Mouse (Mus musculus) hindbrain, postnatal 0 days (tissue): ENCODE data around the gene Snrnp40. TPM values are rescaled to one million over a fixed set of nuclear protein-coding genes. Genes with fewer than 3 reads are reported as not detected.

Experiments used
- ATAC-seq: fragments of 200-750 bp; cut with Nextera tagmentation; 2 replicates; pipeline ENCODE4 v1.8.0; 2017; ENCODE audit warnings: mild to moderate bottlenecking, moderate TSS enrichment, moderate library complexity
- DNase-seq: peaks from one replicate; pipeline ENCODE4 v3.0.0-alpha.2; 2015; ENCODE audit warnings: low spot score
- H3K27ac ChIP-seq: fragments of 300-500 bp; sonication (generic); 2 replicates; pipeline ENCODE4 v1.5.1; 2014; ENCODE audit warnings: mild to moderate bottlenecking
- H3K27me3 ChIP-seq: fragments of 300-500 bp; sonication (generic); 2 replicates; pipeline ENCODE4 v1.6.1; 2014; ENCODE audit warnings: low read length, mixed read lengths; ENCODE audit not compliant: insufficient read depth
- H3K36me3 ChIP-seq: fragments of 300-500 bp; sonication (generic); 2 replicates; pipeline ENCODE4 v1.6.1; 2014; ENCODE audit warnings: low read length, mixed read lengths; ENCODE audit not compliant: insufficient read depth
- H3K4me1 ChIP-seq: fragments of 300-500 bp; sonication (generic); 2 replicates; pipeline ENCODE4 v1.6.1; 2014; ENCODE audit warnings: antibody characterized with exemption, low read length, mixed read lengths; ENCODE audit not compliant: insufficient read depth
- H3K4me2 ChIP-seq: fragments of 300-500 bp; sonication (generic); 2 replicates; pipeline ENCODE4 v1.6.1; 2014; ENCODE audit warnings: low read depth, mild to moderate bottlenecking, low read length, moderate library complexity, mixed read lengths
- H3K4me3 ChIP-seq: fragments of 300-500 bp; sonication (generic); 2 replicates; pipeline ENCODE4 v1.5.1; 2014; ENCODE audit warnings: low read length
- H3K9ac ChIP-seq: fragments of 300-500 bp; sonication (generic); replicated peaks from 2 replicates; pipeline ENCODE4 v1.6.1; 2014; ENCODE audit warnings: mild to moderate bottlenecking, low read length, moderate library complexity, mixed read lengths
- H3K9me3 ChIP-seq: fragments of 300-500 bp; sonication (generic); 2 replicates; pipeline ENCODE4 v1.6.1; 2016; ENCODE audit warnings: low read length, mixed read lengths
- CTCF ChIP-seq: IDR thresholded peaks from 2 replicates; pipeline ENCODE4 v1.5.1; 2016; ENCODE audit warnings: antibody characterized with exemption, control low read depth, low read depth
- WGBS: fragments of 180-500 bp; shearing (Covaris S2); extraction: QIAGEN DNeasy Blood & Tissue Kit; methylation state at CpG from one replicate; pipeline ENCODE4 v1.1.7; 2014; 5-methylcytosine and 5-hydroxymethylcytosine counted together
- polyA plus RNA-seq: library from polyadenylated mRNA; unstranded; fragments of >200 nt; fragmentation: Nextera tagmentation; extraction: Ambion mirVana; gene quantifications from 2 replicates; pipeline ENCODE4 v1.2.1, GENCODE M21; 2015
- total RNA-seq: library from RNA; depleted of rRNA; stranded (reverse); fragments of >200 nt; gene quantifications from 2 replicates; pipeline ENCODE4 v1.2.3, GENCODE M21; 2014; rRNA removed

The Snrnp40 gene
- total RNA-seq (57.9 and 74.2 TPM in 2 replicates), polyA plus RNA-seq (84.5 and 88.9 TPM in 2 replicates)

DNA sequence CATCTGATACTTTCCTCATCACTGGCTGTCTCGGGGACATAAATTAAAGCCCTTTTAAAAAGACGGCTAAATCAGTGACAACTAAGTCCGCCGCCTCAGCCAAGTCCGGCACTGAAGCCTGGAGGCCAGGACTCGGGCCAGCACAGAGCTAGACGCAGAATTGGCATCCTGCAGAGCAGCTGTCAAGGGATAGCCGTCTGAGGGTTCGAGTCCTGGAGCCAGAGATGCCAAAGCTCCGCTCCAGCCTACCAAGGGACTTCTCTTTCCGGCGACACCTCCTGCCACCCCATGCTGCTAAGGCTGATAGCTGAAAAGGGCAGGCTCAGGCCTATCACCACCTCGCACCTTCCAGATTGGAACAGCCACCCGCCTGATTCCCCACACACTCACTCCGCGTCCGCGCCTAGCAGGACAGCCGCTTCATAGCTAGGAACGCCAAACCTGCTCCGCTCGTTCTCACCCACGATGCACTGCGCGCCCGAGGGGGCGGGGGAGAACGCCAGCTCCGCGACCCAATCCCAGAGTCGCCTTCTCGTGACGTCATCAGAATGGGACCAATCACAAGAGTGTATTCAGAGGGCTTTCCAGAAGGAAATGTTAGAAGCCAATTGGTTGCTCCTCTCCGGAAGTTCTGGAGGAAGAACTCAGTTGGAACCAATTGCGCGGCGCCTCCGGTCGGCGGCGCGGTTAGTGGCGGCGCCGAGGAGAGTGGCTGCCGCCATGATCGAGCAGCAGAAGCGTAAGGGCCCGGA, at the start of gene Snrnp40, which contains the start of gene Zcchc17:
Snrnp40 (plus strand) TSS at position 647 of the 752 bp plus-strand sequence.
Zcchc17 (minus strand) TSS at position 458 of the 752 bp plus-strand sequence.
- peak within 1 kb of the TSS; percentile 91 for H3K27ac ChIP-seq
- H3K9me3 ChIP-seq, result no peaks in the 10 kb centered on the region
- peak within 1 kb of the TSS; percentile 85 for H3K4me2 ChIP-seq
- ATAC-seq (peak; percentile 99), DNase-seq (peak; percentile 100)
- no peaks in the 10 kb centered on the region for H3K27me3 ChIP-seq
- H3K4me1 ChIP-seq, result peaks cover 17% of the 10 kb centered on the region; the same call in 1 of the 2 replicates
- peaks cover 5% of the 10 kb centered on the region; the same call in 1 of the 2 replicates for H3K36me3 ChIP-seq
- H3K4me3 ChIP-seq, result peak within 1 kb of the TSS; percentile 81
- H3K9ac ChIP-seq, result peak within 1 kb of the TSS; percentile 87
- under 1% methylated on average over 49 of the region's 49 CpGs for WGBS
- TF ChIP-seq CTCF, result peak; percentile 38

DNA sequence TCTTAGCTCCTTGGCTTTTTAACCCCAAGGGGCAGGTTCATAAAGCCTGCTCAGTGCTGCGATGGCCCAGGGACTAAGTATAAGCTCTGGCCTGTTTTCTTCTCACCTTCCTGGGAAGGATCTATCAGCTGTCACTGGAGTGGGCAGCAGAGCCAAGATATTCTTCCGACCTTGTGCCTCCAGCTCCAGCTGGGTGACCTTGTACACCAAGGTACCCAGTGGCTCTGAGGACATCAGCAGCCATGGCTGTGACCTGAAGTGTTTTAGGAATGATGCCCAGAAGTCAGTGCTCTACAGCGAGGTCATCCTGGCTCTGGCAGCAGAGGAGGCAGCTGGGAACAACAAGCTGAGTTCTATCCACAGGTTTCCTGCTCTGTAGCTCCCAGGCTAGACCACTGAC, 47.4 kb upstream of the Snrnp40 start:
- no peak overlapping the region for H3K27ac ChIP-seq
- no peak for TF ChIP-seq CTCF
- no peak overlapping the region for H3K4me3 ChIP-seq
- H3K4me1 ChIP-seq, result peaks cover 11% of the 10 kb centered on the region; the same call in 1 of the 2 replicates
- no peak overlapping the region for H3K4me2 ChIP-seq
- no peak for ATAC-seq
- H3K27me3 ChIP-seq, result no peaks in the 10 kb centered on the region
- WGBS, result 94% methylated on average over 3 of the region's 3 CpGs
- H3K9me3 ChIP-seq, result no peaks in the 10 kb centered on the region
- no peaks in the 10 kb centered on the region; the same call in 1 of the 2 replicates for H3K36me3 ChIP-seq
- DNase-seq, result no peak
- no peak overlapping the region for H3K9ac ChIP-seq

DNA sequence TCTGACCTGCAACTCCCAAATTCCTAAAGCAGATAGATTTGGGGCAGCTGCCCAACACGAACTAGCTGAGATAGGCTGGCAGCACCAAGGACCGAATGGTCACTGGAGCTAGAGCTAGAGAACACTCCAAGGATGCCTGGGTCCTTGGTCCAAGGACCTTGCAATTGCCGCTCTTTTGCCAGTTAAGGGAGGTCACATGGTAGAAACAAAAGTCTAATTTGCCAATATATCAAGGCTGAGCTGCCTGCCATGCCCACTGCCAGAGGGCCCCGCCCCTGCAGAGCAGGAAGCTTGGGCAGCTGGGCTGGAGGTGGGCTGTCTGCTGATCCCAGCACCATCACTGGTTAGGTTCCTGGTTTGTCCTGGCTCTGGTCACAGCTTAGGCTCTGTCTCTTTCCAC, 46.4 kb upstream of the Snrnp40 start:
- Histone ChIP-seq H3K4me1 (peaks cover 5% of the 10 kb centered on the region; the same call in 1 of the 2 replicates), H3K9ac (no peak overlapping the region), H3K36me3 (peaks cover 2% of the 10 kb centered on the region; the same call in 1 of the 2 replicates), H3K27me3 (no peaks in the 10 kb centered on the region), H3K27ac (no peak overlapping the region), H3K4me2 (no peak overlapping the region), H3K9me3 (no peaks in the 10 kb centered on the region), H3K4me3 (no peak overlapping the region)
- WGBS, result 88% methylated on average over 4 of the region's 4 CpGs
- DNase-seq (no peak), ATAC-seq (no peak)
- TF ChIP-seq CTCF, result no peak

DNA sequence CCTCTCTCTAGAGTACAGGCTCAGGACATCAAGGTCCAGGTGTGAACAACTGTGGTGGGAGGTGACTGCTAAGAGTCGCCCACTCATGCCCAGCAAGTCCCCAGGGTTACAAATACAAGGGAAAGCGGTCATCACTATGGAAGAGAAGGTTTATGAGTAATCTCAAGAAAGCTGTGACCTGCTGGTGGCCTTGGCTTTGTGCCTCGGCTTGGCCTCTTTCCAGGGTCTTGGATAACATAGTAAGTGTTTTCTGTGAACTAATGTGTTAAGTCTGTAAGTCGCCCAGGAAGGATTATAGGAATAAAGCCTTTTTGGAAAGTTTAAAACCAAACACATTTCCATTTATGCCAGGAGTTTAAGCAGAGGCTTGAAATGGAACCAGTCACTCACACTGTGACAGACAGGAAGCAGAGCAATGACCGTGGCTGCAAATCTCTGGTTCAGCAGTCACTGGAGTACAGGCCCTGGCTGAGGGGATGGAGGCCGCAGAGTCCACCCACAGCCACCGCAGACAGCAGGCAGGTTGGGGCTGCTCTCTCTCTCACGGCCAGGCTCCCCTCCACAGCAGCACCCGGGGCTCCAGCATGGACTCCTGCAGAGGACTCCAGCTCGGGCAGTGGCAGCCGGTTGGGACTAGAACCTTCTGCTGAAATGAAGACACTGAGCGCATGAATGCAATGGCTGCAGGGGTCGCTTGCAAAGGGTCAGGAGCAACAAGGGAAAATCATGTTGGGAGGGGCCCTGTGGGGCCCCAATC, 44.0 kb upstream of the Snrnp40 start:
- H3K36me3 ChIP-seq, result peaks cover 11% of the 10 kb centered on the region
- no peak for TF ChIP-seq CTCF
- H3K27me3 ChIP-seq, result no peaks in the 10 kb centered on the region
- DNase-seq (no peak), ATAC-seq (no peak)
- H3K4me2 ChIP-seq, result no peak overlapping the region
- H3K4me3 ChIP-seq, result no peak overlapping the region
- no peak overlapping the region for H3K9ac ChIP-seq
- no peaks in the 10 kb centered on the region for H3K9me3 ChIP-seq
- H3K4me1 ChIP-seq, result no peaks in the 10 kb centered on the region
- WGBS, result 64% methylated on average over 13 of the region's 13 CpGs
- peak overlapping the region; percentile 45; the same call in 1 of the 2 replicates for H3K27ac ChIP-seq

DNA sequence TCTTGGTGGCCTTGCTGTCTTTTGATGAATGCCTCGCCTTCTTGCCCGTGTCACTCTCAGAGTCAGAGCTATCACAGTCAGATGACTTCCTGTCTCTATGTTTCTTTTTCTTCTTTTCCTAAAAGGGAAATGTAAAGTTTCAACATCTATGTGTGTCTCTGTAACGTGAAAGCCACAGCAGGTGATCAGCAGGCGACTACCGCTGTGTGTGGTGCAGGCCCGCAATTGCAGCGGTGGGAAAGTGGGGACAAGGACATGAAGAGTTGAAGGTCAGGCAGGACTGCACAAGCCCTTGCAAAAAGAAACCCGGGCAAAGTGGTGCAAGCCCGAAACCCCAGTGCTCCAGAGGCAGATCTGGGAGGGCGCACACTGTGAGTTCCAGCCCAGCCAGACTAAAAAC, 43.2 kb upstream of the Snrnp40 start:
- WGBS, result 70% methylated on average over 10 of the region's 10 CpGs
- no peak for TF ChIP-seq CTCF
- Histone ChIP-seq H3K4me1 (no peaks in the 10 kb centered on the region), H3K4me3 (no peak overlapping the region), H3K9ac (no peak overlapping the region), H3K36me3 (peaks cover 12% of the 10 kb centered on the region), H3K9me3 (no peaks in the 10 kb centered on the region), H3K27me3 (no peaks in the 10 kb centered on the region), H3K4me2 (no peak overlapping the region), H3K27ac (no peak overlapping the region; the same call in 1 of the 2 replicates)
- DNase-seq (no peak), ATAC-seq (no peak)

DNA sequence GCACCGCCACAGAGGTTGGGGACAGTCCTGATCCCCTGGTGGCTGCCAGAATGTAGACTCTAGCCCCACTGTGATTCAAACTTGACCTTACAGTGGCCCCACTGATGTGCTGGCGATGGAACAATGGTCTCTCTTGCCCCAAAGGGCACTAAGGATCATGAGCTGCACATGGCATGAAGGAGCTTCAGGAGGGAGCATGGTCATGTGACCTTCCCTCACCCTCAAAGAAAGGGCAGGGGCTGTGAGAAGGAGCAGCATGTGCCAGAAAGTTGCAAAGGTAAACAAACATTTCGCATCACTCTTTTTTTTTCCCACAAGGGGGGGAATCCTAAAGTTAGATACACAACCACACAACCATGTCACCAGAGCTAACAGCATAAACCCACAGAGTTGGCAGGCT, 41.8 kb upstream of the Snrnp40 start:
- Histone ChIP-seq H3K9me3 (no peaks in the 10 kb centered on the region), H3K36me3 (peaks cover 19% of the 10 kb centered on the region)

More for the DNA sequence above, 41.8 kb upstream of the Snrnp40 start:
- ATAC-seq, result no peak
- Histone ChIP-seq H3K27me3 (no peaks in the 10 kb centered on the region), H3K4me1 (no peaks in the 10 kb centered on the region), H3K4me3 (no peak overlapping the region), H3K27ac (no peak overlapping the region), H3K9ac (no peak overlapping the region), H3K4me2 (no peak overlapping the region)
- 56% methylated on average over 3 of the region's 3 CpGs for WGBS
- no peak for TF ChIP-seq CTCF
- no peak for DNase-seq
